Comparison of ENCODE assay signal across 14 mouse cellular contexts in genomic region chr14:72865531-72865930, GRCm38 (mm10).
"Had no signal": no experiment of that assay in that cellular context is flagged by ENCODE, and none has a peak within 500 bp of the region (broad histone marks: within the 10 kb centered on the region; RNA-seq: fewer than 3 reads in every experiment).

No protein-coding gene starts in this region.

- H3K4me2 ChIP-seq: limb, embryonic 13.5 days; liver, embryonic 11.5 days; liver, embryonic 15.5 days; midbrain, embryonic 12.5 days; neural tube, embryonic 13.5 days had no signal

- H3K9ac ChIP-seq: limb, embryonic 13.5 days; liver, embryonic 15.5 days; midbrain, embryonic 12.5 days; neural tube, embryonic 13.5 days had no signal

- ATAC-seq: intestine, postnatal 0 days; midbrain, embryonic 16.5 days had no signal

- H3K4me3 ChIP-seq: limb, embryonic 13.5 days; liver, embryonic 15.5 days; midbrain, embryonic 12.5 days; neural tube, embryonic 13.5 days had no signal

- H3K9me3 ChIP-seq: limb, embryonic 13.5 days; liver, embryonic 15.5 days; midbrain, embryonic 12.5 days; neural tube, embryonic 13.5 days had no signal

- H3K27ac ChIP-seq: limb, embryonic 13.5 days; liver, embryonic 15.5 days; midbrain, embryonic 12.5 days; neural tube, embryonic 13.5 days had no signal

- H3K36me3 ChIP-seq: limb, embryonic 13.5 days; liver, embryonic 15.5 days; midbrain, embryonic 12.5 days; neural tube, embryonic 13.5 days had no signal

- DNase-seq: kidney, adult 9 months; kidney, postnatal 10 days; left cerebral cortex, postnatal 4 days; retina, postnatal 1 day; right cerebral cortex, postnatal 4 days; thymus, adult 18-20 months; thymus, postnatal 14 days had no signal

- H3K27me3 ChIP-seq: limb, embryonic 13.5 days; liver, embryonic 15.5 days; midbrain, embryonic 12.5 days; neural tube, embryonic 13.5 days had no signal

- H3K4me1 ChIP-seq: liver, embryonic 15.5 days; neural tube, embryonic 13.5 days had no signal
